Mouse (Mus musculus) adrenal gland, postnatal 36 days (tissue): ENCODE data around the gene Skint7. TPM values are rescaled to one million over a fixed set of nuclear protein-coding genes. Genes with fewer than 3 reads are reported as not detected.
"Not testable (repeated sequence)": the region's sequence is repeated elsewhere in the genome, so short reads cannot be mapped to it uniquely, and the experiment has no call there.

Experiments used
- DNase-seq, 2 experiments: peaks; one replicate each; pipeline ENCODE4 v3.0.0; 2021; ENCODE audit warnings: mixed read lengths in 1 of 2
- long read RNA-seq, 2 experiments: library from polyadenylated mRNA; stranded (forward); transcript quantifications; one replicate each; pipeline ENCODE4 v2.0.0; 2021; ENCODE audit warnings: borderline sequencing depth in 2 of 2
- total RNA-seq, 2 experiments: library from RNA; stranded (reverse); gene quantifications; 2 replicates each; pipeline ENCODE4 v1.2.3; 2021

Gene Skint7
- not detected for total RNA-seq
- long read RNA-seq, experiment 1: 0 reads
- long read RNA-seq, experiment 2: 0 reads

- no peak for DNase-seq
These were observed at the start of gene Skint7 for GRCm38 (mm10) chr4:111972623-111973022. Gene Skint7, plus strand, starts transcription at chr4:111972923.

- DNase-seq: no peak
These were observed 11.4 kb upstream of the Skint7 start for GRCm38 (mm10) chr4:111961309-111961708.

- DNase-seq: not testable (repeated sequence)
These were observed 9.5 kb upstream of the Skint7 start for GRCm38 (mm10) chr4:111963241-111963640.

GRCm38 (mm10) chr4:111963669-111964068 is 9.1 kb upstream of the Skint7 start:
- DNase-seq: no peak

GRCm38 (mm10) chr4:112005969-112006368 is 33.2 kb downstream of the Skint7 start, which contains the start of gene Skint1:
Gene Skint1, plus strand, starts transcription at chr4:112006269.
- DNase-seq: no peak

Other genes with a start within 250 kb of the Skint7 start
- not detected for gene Slc5a9, start 70.0 kb upstream of the Skint7 start, total RNA-seq
- gene Skint8, start 53.5 kb upstream of the Skint7 start, total RNA-seq: not detected
- gene Skint1, start 33.3 kb downstream of the Skint7 start, total RNA-seq: not detected
- gene Skint4, start 99.1 kb downstream of the Skint7 start, total RNA-seq: not detected